Mouse (Mus musculus) spleen, adult 2 months (tissue): ENCODE measurements around the gene Cck. TPM values are rescaled to one million over a fixed set of nuclear protein-coding genes. Genes with fewer than 3 reads are reported as not detected.

ENCODE experiments used
- DNase-seq, 2 experiments: peaks; one replicate each; pipeline versions ENCODE4 v3.0.0 to v3.0.0-alpha.2; 2012 to 2021; ENCODE audit warnings: low spot score in 2 of 2, low read depth in 1 of 2
- H3K27ac ChIP-seq: fragments of 200-500 bp; 2 replicates; pipeline ENCODE4 v1.5.1; 2012; ENCODE audit warnings: low read length, inconsistent platforms; ENCODE audit not compliant: insufficient read depth
- H3K27me3 ChIP-seq: fragments of 200-500 bp; 2 replicates; pipeline ENCODE4 v1.6.1; 2012; ENCODE audit warnings: mild to moderate bottlenecking, moderate library complexity, low read length, inconsistent platforms; ENCODE audit not compliant: control insufficient read depth, insufficient read depth
- H3K36me3 ChIP-seq: fragments of 200-500 bp; 2 replicates; pipeline ENCODE4 v1.6.1; 2012; ENCODE audit warnings: mild to moderate bottlenecking, low read length, inconsistent platforms; ENCODE audit not compliant: control insufficient read depth, insufficient read depth
- H3K4me1 ChIP-seq: fragments of 200-500 bp; 2 replicates; pipeline ENCODE4 v1.6.1; 2011; ENCODE audit warnings: inconsistent platforms; ENCODE audit not compliant: control insufficient read depth, insufficient read depth, insufficient read length
- H3K4me3 ChIP-seq: fragments of 200-500 bp; 2 replicates; pipeline ENCODE4 v1.5.1; 2011; ENCODE audit warnings: mild to moderate bottlenecking, inconsistent platforms; ENCODE audit not compliant: insufficient read depth, insufficient read length; ENCODE audit errors: extremely low read depth
- CTCF ChIP-seq: fragments of 200-500 bp; IDR thresholded peaks from 2 replicates; pipeline ENCODE4 v1.5.1; 2011; ENCODE audit warnings: mild to moderate bottlenecking, inconsistent platforms; ENCODE audit not compliant: insufficient read depth, insufficient read length, insufficient replicate concordance; ENCODE audit errors: extremely low read depth
- POLR2A ChIP-seq: fragments of 200-500 bp; IDR thresholded peaks from 2 replicates; pipeline ENCODE4 v1.6.1; 2011; ENCODE audit warnings: low read depth, low read length, inconsistent platforms
- WGBS: fragments of 180-500 bp; shearing (Covaris S2); methylation state at CpG from one replicate; pipeline ENCODE4 v1.1.7; 2018; 5-methylcytosine and 5-hydroxymethylcytosine counted together
- polyA plus RNA-seq: library from polyadenylated mRNA; depleted of rRNA; stranded (reverse); fragments of >200 nt; gene quantifications from 2 replicates; pipeline ENCODE4 v1.2.3, GENCODE M21; 2012

Cck gene
- polyA plus RNA-seq, 1 experiment = not detected

DNA sequence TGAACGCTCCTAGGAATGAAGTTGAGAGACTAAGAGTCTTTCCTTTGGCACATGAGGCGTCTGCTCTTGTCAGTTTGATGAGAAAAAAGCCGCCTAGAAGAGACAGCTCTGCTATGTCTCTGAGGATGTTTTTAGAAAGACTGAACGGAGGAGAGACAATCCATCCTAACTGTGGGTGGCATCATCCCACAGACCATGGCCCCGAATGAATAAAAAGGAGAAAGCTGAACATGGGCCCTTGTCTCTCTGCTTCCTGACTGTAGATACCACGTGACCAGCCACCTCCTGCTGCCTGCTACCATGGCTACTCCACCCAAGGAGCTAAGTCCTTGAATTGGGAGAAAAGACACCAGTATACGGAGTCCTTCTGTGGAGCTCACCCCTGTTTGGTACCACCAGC lies 8.3 kb downstream of the Cck start:
- no peak for TF ChIP-seq POLR2A
- no peak for TF ChIP-seq CTCF
- no peak overlapping the region for H3K27ac ChIP-seq
- no peaks in the 10 kb centered on the region for H3K36me3 ChIP-seq
- no peaks in the 10 kb centered on the region for H3K4me1 ChIP-seq
- DNase-seq = no peak
- no peaks in the 10 kb centered on the region for H3K27me3 ChIP-seq
- H3K4me3 ChIP-seq = no peak overlapping the region
- WGBS = 79% methylated on average over 7 of the region's 7 CpGs

DNA sequence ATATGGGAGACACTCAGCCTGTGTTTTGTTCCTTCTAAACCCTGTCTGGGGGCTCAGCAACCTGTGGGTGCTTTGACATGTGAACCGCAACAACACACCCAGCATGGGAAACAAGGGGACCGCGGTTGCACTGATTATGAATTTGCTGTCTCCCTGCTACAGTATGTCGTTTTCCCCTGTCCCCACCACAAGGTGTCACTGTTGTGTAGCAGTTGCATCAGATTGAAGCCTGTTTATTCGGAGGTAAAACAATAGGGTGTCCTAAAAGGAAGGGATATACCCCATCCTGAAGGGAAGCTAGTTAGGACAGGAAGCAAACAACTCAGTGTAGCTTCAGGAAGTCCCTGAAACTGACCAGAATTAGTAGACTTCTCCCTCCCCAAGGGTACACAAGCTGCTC lies 16.0 kb downstream of the Cck start:
- no peak overlapping the region for H3K4me3 ChIP-seq
- DNase-seq = peak; percentile 24 to 28
- TF ChIP-seq POLR2A = no peak
- peak; percentile 54; the same call in 1 of the 2 replicates for TF ChIP-seq CTCF
- WGBS = 16% methylated on average over 5 of the region's 5 CpGs
- H3K27ac ChIP-seq = no peak overlapping the region
- no peaks in the 10 kb centered on the region for H3K36me3 ChIP-seq
- H3K4me1 ChIP-seq = no peaks in the 10 kb centered on the region
- no peaks in the 10 kb centered on the region for H3K27me3 ChIP-seq

DNA sequence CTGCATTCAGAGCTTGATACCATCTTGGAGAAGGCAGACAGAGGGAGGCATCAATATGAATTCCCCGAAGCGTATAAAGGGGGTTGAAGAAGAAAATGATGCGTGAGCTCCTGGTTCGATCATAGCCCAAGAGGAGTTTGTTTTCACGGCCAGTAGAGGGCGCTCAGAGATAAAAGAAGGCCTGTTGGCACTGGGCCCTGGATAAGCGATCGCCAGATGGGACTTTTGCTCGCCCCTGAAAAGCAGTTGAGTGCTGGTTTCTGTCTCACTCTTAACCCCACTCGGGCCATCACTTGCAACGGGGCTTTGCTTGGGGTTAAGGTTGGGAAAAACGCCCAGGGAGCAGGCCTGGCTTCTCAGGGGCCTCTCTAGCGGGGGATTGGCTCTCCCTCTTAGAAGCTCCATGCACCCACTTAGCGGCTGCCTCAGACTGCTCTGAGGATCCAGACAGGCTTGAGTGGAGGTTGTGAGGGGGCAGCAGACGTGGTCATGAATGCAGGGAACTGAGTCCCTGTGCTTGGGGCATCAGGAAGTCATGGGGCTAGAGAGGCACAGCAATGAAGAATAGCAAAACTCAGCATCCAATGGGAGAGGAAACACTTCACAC lies 18.1 kb downstream of the Cck start:
- TF ChIP-seq CTCF (peak; percentile 61; the same call in 1 of the 2 replicates), POLR2A (no peak)
- 16% methylated on average over 15 of the region's 15 CpGs for WGBS
- H3K27me3 ChIP-seq = no peaks in the 10 kb centered on the region
- DNase-seq = peak; percentile 27 to 46
- H3K4me1 ChIP-seq = no peaks in the 10 kb centered on the region
- H3K36me3 ChIP-seq = peaks cover 8% of the 10 kb centered on the region
- no peak overlapping the region for H3K27ac ChIP-seq
- H3K4me3 ChIP-seq = no peak overlapping the region

GRCm38 (mm10) chr9:121475488-121476452 lies 19.7 kb downstream of the Cck start:
- Histone ChIP-seq H3K4me1 (no peaks in the 10 kb centered on the region), H3K36me3 (peaks cover 20% of the 10 kb centered on the region), H3K27me3 (no peaks in the 10 kb centered on the region), H3K4me3 (no peak overlapping the region), H3K27ac (no peak overlapping the region)
- 72% methylated on average over 16 of the region's 16 CpGs for WGBS
- DNase-seq = no peak
- TF ChIP-seq POLR2A (no peak), CTCF (no peak)

- Histone ChIP-seq H3K36me3 (peaks cover 22% of the 10 kb centered on the region), H3K27ac (no peak overlapping the region), H3K4me3 (no peak overlapping the region), H3K27me3 (no peaks in the 10 kb centered on the region), H3K4me1 (no peaks in the 10 kb centered on the region)
- no peak for DNase-seq
- TF ChIP-seq CTCF (no peak), POLR2A (no peak)
- WGBS = 84% methylated on average over 5 of the region's 5 CpGs
These were observed 20.7 kb downstream of the Cck start for GRCm38 (mm10) chr9:121474771-121475170.

GRCm38 (mm10) chr9:121469711-121470110 lies 25.8 kb downstream of the Cck start:
- Histone ChIP-seq H3K4me3 (no peak overlapping the region), H3K27ac (no peak overlapping the region), H3K4me1 (no peaks in the 10 kb centered on the region), H3K36me3 (peaks cover 31% of the 10 kb centered on the region), H3K27me3 (no peaks in the 10 kb centered on the region)
- 95% methylated on average over 6 of the region's 6 CpGs for WGBS
- no peak for DNase-seq
- TF ChIP-seq POLR2A (no peak), CTCF (no peak)

DNA sequence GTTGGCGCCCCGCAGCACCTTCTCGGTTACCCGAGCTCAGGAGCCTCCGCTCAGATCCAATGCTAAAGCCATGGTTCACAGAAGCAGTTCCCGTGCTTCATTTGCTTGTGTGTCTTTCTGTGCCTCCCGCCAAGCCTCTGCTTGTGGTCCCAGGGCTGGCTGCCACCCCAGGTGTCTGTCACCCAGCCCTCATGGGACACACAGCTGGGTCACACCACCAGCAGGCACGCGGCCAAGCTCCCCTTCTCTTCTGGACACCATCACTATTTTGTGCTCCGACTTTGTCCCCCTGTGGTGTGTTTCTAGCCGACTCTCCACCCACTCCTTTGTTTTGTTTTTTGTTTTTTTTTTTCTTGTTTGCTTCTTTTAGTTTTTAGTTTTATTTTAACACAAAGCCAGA lies 28.0 kb downstream of the Cck start:
- Histone ChIP-seq H3K4me3 (no peak overlapping the region), H3K36me3 (peaks cover 27% of the 10 kb centered on the region), H3K4me1 (no peaks in the 10 kb centered on the region), H3K27me3 (no peaks in the 10 kb centered on the region), H3K27ac (no peak overlapping the region)
- no peak for TF ChIP-seq POLR2A
- TF ChIP-seq CTCF = no peak
- no peak for DNase-seq
- 91% methylated on average over 11 of the region's 11 CpGs for WGBS
